Mouse (Mus musculus): ENCODE data around the gene Cabp7. TPM values are rescaled to one million over a fixed set of nuclear protein-coding genes. Genes with fewer than 3 reads are reported as not detected.

Gene Cabp7
- polyA plus RNA-seq, 1 experiment from 2014 or later: 0.27 TPM

- no peaks in the 10 kb centered on the region for H3K4me1 ChIP-seq (ENCODE audit: control insufficient read depth, insufficient read depth, low read length)
- no peak overlapping the region for H3K9ac ChIP-seq (ENCODE audit: low read length)
- no peak overlapping the region for H3K27ac ChIP-seq (ENCODE audit: low read length)
- no peak for ATAC-seq (ENCODE audit: insufficient read depth, low FRiP score)
- no peak overlapping the region for H3K4me3 ChIP-seq (replicated peaks; ENCODE audit: low read length)
- H3K4me2 ChIP-seq (ENCODE audit: low read depth, low read length): no peak overlapping the region
- peaks cover 5% of the 10 kb centered on the region; the same call in 1 of the 2 replicates for H3K9me3 ChIP-seq (replicated peaks; ENCODE audit: control insufficient read depth, low read length)
- 36% methylated on average over 11 of the region's 11 CpGs for WGBS
- no peaks in the 10 kb centered on the region; the same call in none of the 2 replicates for H3K27me3 ChIP-seq (ENCODE audit: control insufficient read depth, insufficient read depth, low read length)
- no peaks in the 10 kb centered on the region for H3K36me3 ChIP-seq (ENCODE audit: control insufficient read depth, insufficient read depth, low read length)
These were observed 10.6 kb upstream of the Cabp7 start for GRCm38 (mm10) chr11:4756984-4757788.

GRCm38 (mm10) chr11:4756460-4756859, 9.9 kb upstream of the Cabp7 start:
- ATAC-seq (ENCODE audit: insufficient read depth, low FRiP score): no peak
- Histone ChIP-seq H3K36me3 (ENCODE audit: control insufficient read depth, insufficient read depth, low read length) (no peaks in the 10 kb centered on the region), H3K27me3 (ENCODE audit: control insufficient read depth, insufficient read depth, low read length) (no peaks in the 10 kb centered on the region; the same call in none of the 2 replicates), H3K27ac (ENCODE audit: low read length) (no peak overlapping the region), H3K4me2 (ENCODE audit: low read depth, low read length) (no peak overlapping the region), H3K9ac (ENCODE audit: low read length) (no peak overlapping the region), H3K4me1 (ENCODE audit: control insufficient read depth, insufficient read depth, low read length) (no peaks in the 10 kb centered on the region), H3K4me3 (replicated peaks; ENCODE audit: low read length) (no peak overlapping the region), H3K9me3 (replicated peaks; ENCODE audit: control insufficient read depth, low read length) (peaks cover 5% of the 10 kb centered on the region; the same call in 1 of the 2 replicates)
- 77% methylated on average over 9 of the region's 9 CpGs for WGBS

DNA sequence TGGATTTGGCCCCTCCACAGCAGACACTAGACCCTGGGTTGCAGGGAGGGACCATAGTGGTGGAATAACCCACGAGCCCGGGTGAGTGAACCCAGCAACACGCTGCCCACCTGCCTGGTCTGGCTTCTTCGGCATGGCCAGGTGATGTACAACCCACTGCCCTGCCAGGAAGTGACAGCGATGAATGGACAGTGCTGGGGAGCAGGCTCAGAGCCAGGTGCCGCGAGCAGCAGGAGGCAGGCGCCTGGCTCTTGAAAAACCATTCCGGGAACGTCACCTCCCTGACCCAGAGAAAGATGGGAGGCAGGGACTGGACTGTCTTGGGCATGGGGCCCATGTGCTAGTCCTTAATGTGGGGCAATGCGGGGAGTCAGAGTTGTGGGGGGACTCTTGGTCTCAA, 8.3 kb upstream of the Cabp7 start:
- 56% methylated on average over 11 of the region's 11 CpGs for WGBS
- Histone ChIP-seq H3K4me2 (ENCODE audit: low read depth, low read length) (no peak overlapping the region), H3K27ac (ENCODE audit: low read length) (no peak overlapping the region), H3K4me1 (ENCODE audit: control insufficient read depth, insufficient read depth, low read length) (no peaks in the 10 kb centered on the region), H3K9ac (ENCODE audit: low read length) (no peak overlapping the region), H3K36me3 (ENCODE audit: control insufficient read depth, insufficient read depth, low read length) (no peaks in the 10 kb centered on the region), H3K4me3 (replicated peaks; ENCODE audit: low read length) (no peak overlapping the region), H3K9me3 (replicated peaks; ENCODE audit: control insufficient read depth, low read length) (peaks cover 5% of the 10 kb centered on the region; the same call in 1 of the 2 replicates), H3K27me3 (ENCODE audit: control insufficient read depth, insufficient read depth, low read length) (peaks cover 3% of the 10 kb centered on the region)
- ATAC-seq (ENCODE audit: insufficient read depth, low FRiP score): no peak

DNA sequence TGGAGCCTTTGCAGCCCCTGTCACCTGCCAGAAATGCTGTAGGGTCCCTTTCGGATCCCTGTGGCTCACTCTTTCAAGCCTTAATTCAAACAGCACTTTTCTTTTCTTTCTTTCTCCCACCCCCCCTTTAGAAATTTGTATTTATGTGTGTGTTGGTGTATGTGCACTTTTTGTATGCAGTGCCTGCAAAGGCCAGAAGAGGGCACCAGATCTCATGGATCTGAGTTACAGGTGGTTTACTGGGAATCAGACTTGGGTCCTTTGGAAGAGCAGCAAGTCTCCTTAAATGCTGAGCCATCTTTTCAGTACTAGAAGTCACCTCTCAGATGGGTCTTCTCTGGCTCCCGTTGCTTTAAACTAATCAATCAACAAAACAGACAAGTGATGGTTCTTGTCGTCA, 7.5 kb upstream of the Cabp7 start:
- WGBS: 82% methylated on average over 3 of the region's 3 CpGs
- peaks cover 5% of the 10 kb centered on the region; the same call in 1 of the 2 replicates for H3K9me3 ChIP-seq (replicated peaks; ENCODE audit: control insufficient read depth, low read length)
- no peak overlapping the region for H3K9ac ChIP-seq (ENCODE audit: low read length)
- no peak overlapping the region for H3K4me2 ChIP-seq (ENCODE audit: low read depth, low read length)
- no peak overlapping the region for H3K27ac ChIP-seq (ENCODE audit: low read length)
- ATAC-seq (ENCODE audit: insufficient read depth, low FRiP score): no peak
- no peaks in the 10 kb centered on the region for H3K36me3 ChIP-seq (ENCODE audit: control insufficient read depth, insufficient read depth, low read length)
- no peak overlapping the region for H3K4me3 ChIP-seq (replicated peaks; ENCODE audit: low read length)
- no peaks in the 10 kb centered on the region for H3K4me1 ChIP-seq (ENCODE audit: control insufficient read depth, insufficient read depth, low read length)
- H3K27me3 ChIP-seq (ENCODE audit: control insufficient read depth, insufficient read depth, low read length): peaks cover 12% of the 10 kb centered on the region

DNA sequence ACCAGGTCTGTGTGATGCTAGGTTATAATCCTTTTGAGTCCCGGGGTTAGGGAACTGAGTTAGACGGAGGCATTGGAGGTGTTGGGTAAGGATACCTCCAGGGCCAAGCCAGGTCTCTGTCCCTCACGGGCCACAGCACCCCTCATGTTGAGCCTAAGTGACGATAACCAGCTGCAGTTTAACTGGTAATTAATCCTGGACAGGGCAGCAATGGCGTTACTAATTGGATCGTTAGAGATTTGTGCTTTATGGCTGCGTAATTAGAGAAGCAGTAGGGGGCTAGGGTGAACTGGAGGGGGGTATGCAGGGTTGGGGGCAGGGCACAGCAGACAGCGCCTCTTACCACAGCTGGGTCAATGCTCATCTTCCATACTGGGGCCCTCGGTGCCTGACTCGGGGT, 6.3 kb upstream of the Cabp7 start:
- Histone ChIP-seq H3K9me3 (replicated peaks; ENCODE audit: control insufficient read depth, low read length) (peaks cover 5% of the 10 kb centered on the region; the same call in 1 of the 2 replicates), H3K4me2 (ENCODE audit: low read depth, low read length) (no peak overlapping the region), H3K27ac (ENCODE audit: low read length) (no peak overlapping the region), H3K9ac (ENCODE audit: low read length) (no peak overlapping the region), H3K4me1 (ENCODE audit: control insufficient read depth, insufficient read depth, low read length) (no peaks in the 10 kb centered on the region), H3K36me3 (ENCODE audit: control insufficient read depth, insufficient read depth, low read length) (no peaks in the 10 kb centered on the region), H3K27me3 (ENCODE audit: control insufficient read depth, insufficient read depth, low read length) (peaks cover 24% of the 10 kb centered on the region), H3K4me3 (replicated peaks; ENCODE audit: low read length) (no peak overlapping the region)
- 45% methylated on average over 10 of the region's 10 CpGs for WGBS
- no peak for ATAC-seq (ENCODE audit: insufficient read depth, low FRiP score)

- H3K9ac ChIP-seq (ENCODE audit: low read length): no peak overlapping the region
- 4% methylated on average over 9 of the region's 9 CpGs for WGBS
- H3K4me1 ChIP-seq (ENCODE audit: control insufficient read depth, insufficient read depth, low read length): peaks cover 9% of the 10 kb centered on the region; the same call in 1 of the 2 replicates
- no peaks in the 10 kb centered on the region for H3K36me3 ChIP-seq (ENCODE audit: control insufficient read depth, insufficient read depth, low read length)
- H3K27me3 ChIP-seq (ENCODE audit: control insufficient read depth, insufficient read depth, low read length): peaks cover 49% of the 10 kb centered on the region
- H3K4me2 ChIP-seq (ENCODE audit: low read depth, low read length): no peak overlapping the region
- H3K4me3 ChIP-seq (replicated peaks; ENCODE audit: low read length): no peak overlapping the region
- H3K9me3 ChIP-seq (replicated peaks; ENCODE audit: control insufficient read depth, low read length): peaks cover 5% of the 10 kb centered on the region; the same call in 1 of the 2 replicates
- ATAC-seq (ENCODE audit: insufficient read depth, low FRiP score): peak; percentile 50; the same call in 1 of the 2 replicates
- H3K27ac ChIP-seq (ENCODE audit: low read length): no peak overlapping the region
These were observed 3.7 kb upstream of the Cabp7 start for GRCm38 (mm10) chr11:4750263-4750662.

- Histone ChIP-seq H3K4me3 (replicated peaks; ENCODE audit: low read length) (peak overlapping the region; percentile 49), H3K9me3 (replicated peaks; ENCODE audit: control insufficient read depth, low read length) (no peaks in the 10 kb centered on the region), H3K4me2 (ENCODE audit: low read depth, low read length) (peak overlapping the region; percentile 85), H3K36me3 (ENCODE audit: control insufficient read depth, insufficient read depth, low read length) (no peaks in the 10 kb centered on the region), H3K9ac (ENCODE audit: low read length) (peak overlapping the region; percentile 26; the same call in 1 of the 2 replicates), H3K27ac (ENCODE audit: low read length) (no peak overlapping the region), H3K27me3 (ENCODE audit: control insufficient read depth, insufficient read depth, low read length) (peaks cover 77% of the 10 kb centered on the region), H3K4me1 (ENCODE audit: control insufficient read depth, insufficient read depth, low read length) (peaks cover 9% of the 10 kb centered on the region; the same call in 1 of the 2 replicates)
- no peak for ATAC-seq (ENCODE audit: insufficient read depth, low FRiP score)
- 2% methylated on average over 12 of the region's 12 CpGs for WGBS
These were observed 707 bp upstream of the Cabp7 start for GRCm38 (mm10) chr11:4747285-4747684.

DNA sequence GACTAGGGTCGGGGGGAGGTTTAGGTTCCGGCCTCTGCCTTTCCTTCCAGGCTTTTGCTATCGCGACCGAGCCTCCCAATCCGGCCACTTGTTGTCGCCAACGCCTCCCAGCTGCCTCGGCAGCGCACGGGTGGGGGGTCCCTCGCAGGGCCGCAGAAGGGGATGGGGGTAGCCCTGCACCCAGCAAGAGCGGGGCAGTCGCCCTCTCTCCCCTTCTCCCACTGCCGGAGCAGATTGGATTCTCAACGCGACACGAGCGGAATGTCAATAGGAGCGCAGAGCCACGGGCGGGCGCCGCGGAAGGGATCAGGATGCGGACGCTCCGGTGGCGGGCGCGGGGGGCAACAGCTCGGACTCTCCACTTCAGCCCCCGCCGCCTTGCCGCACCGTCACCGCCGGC, 609 bp downstream of the Cabp7 start:
- Histone ChIP-seq H3K4me3 (replicated peaks; ENCODE audit: low read length) (peak overlapping the region; percentile 49), H3K4me2 (ENCODE audit: low read depth, low read length) (peak overlapping the region; percentile 85), H3K9me3 (replicated peaks; ENCODE audit: control insufficient read depth, low read length) (no peaks in the 10 kb centered on the region), H3K9ac (ENCODE audit: low read length) (no peak overlapping the region), H3K4me1 (ENCODE audit: control insufficient read depth, insufficient read depth, low read length) (peaks cover 9% of the 10 kb centered on the region; the same call in 1 of the 2 replicates), H3K27ac (ENCODE audit: low read length) (no peak overlapping the region), H3K36me3 (ENCODE audit: control insufficient read depth, insufficient read depth, low read length) (no peaks in the 10 kb centered on the region), H3K27me3 (ENCODE audit: control insufficient read depth, insufficient read depth, low read length) (peaks cover 77% of the 10 kb centered on the region)
- ATAC-seq (ENCODE audit: insufficient read depth, low FRiP score): no peak
- 1% methylated on average over 39 of the region's 39 CpGs for WGBS

GRCm38 (mm10) chr11:4744691-4745090, 1.9 kb downstream of the Cabp7 start:
- Histone ChIP-seq H3K4me1 (ENCODE audit: control insufficient read depth, insufficient read depth, low read length) (peaks cover 9% of the 10 kb centered on the region; the same call in 1 of the 2 replicates), H3K4me2 (ENCODE audit: low read depth, low read length) (no peak overlapping the region), H3K27me3 (ENCODE audit: control insufficient read depth, insufficient read depth, low read length) (peaks cover 72% of the 10 kb centered on the region), H3K4me3 (replicated peaks; ENCODE audit: low read length) (no peak overlapping the region), H3K9ac (ENCODE audit: low read length) (no peak overlapping the region), H3K36me3 (ENCODE audit: control insufficient read depth, insufficient read depth, low read length) (no peaks in the 10 kb centered on the region), H3K9me3 (replicated peaks; ENCODE audit: control insufficient read depth, low read length) (no peaks in the 10 kb centered on the region), H3K27ac (ENCODE audit: low read length) (no peak overlapping the region)
- no peak for ATAC-seq (ENCODE audit: insufficient read depth, low FRiP score)
- WGBS: 59% methylated on average over 6 of the region's 6 CpGs
